Mouse (Mus musculus) ES-CJ7 (cell line): ENCODE measurements around the gene Pzp.

Source experiments
- DNase-seq: peaks from one replicate; pipeline ENCODE4 v3.0.0; 2011; ENCODE audit warnings: low read depth, low spot score

Gene Pzp

DNA sequence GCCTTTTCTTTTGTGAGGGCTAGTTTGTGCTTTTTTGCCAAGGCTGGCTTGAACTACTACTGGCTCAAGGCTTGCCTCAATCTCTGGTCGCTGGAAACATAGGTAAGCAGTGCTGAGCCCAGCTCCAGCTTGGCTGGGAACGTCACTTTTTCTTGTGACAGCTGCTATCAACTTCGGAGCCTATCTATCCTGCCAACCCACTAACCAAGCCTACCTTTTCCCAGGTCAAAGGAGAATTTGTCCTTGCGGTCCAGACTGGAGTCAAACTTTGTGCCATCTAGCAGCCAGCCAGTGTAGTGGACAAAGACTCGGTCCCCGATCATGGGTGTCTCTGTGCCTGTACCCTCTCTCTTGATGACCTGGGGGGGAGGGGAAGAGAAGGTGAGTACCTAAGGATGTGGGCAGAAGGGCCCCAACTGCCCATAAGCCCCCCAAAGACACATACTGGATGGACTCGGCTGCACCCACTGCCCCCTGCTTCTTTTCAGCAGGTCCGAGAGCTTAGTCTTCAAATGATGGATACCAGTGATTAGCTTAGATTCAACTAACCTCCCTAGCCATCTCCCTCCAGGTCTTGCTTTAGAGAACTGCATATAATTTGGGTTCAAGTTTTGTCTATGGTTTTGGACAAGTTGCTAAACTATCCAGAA is 90.0 kb downstream of the Pzp start:
- no peak for DNase-seq

DNA sequence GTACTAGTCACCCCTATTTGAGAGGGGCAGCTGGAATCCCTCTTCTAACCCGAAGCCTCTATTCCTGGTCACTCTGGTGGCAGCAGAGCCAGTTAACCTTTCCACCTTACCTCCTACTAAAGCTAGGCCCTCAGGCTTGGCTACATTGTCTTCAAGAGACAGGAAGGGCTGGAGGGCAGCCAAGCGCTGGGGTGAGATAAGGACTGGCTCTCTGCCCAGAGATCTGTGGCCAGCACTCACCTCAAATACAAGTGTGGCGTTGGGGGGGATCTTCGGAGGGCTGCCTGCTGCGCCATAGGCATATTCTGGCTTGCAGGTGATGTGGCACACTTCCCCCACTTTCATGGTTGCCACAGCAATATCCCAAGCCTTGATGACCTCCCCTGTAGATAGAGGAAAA is 91.0 kb downstream of the Pzp start:
- no peak for DNase-seq
